Mouse (Mus musculus) monocyte, adult 2 months (primary cell): Measurements from ENCODE around the gene Nol9.
A peak's percentile ranks its signal among the peaks of the same experiment; 100 is the strongest.

ENCODE experiments used
- DNase-seq, 2 experiments: peaks; one replicate each; pipeline ENCODE4 v3.0.0; 2022; ENCODE audit warnings: low spot score in 2 of 2, low read depth in 1 of 2

Nol9 gene

DNA sequence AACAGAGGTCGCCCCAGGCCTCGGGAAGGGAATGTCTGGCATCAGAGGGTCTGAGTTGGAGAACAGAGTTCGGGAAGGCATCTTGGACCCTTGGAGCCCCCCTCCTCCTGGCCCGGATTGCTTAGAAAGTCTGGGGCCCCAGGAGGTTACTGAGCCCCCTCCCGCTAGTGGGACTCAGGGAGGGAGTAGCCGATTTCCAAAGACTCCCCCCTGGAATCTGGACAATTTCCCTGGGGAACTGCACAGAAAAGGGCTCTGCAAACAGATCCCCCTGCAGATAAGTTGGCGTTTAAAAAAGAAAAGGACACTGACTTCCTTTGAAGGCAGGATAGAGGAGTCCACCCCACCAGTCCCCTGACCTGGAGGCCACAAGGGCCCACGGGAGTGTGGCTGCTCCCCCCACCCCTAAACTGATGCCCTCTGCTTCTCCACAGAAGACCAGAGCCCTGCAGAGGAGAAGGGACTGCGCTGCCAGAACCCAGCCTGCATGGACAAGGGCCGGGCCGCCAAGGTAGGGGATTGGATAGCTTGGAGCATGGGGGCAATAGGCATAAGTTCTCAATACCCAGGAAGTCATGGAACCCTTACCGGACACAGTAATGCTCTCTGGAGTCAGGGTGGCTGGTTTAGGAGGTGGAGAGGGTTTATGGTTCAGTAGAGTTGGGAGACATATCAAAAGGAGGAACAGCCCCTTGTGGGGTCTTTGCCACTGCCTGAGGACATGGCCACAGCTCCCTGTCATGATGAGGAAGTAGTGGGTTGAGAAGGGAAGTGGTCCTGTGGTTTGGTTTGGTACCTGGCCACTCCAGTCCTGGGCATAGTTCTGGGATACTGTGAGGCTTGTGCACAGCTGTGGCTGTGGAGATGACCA lies 48.3 kb downstream of the Nol9 start:
- no peak for DNase-seq

DNA sequence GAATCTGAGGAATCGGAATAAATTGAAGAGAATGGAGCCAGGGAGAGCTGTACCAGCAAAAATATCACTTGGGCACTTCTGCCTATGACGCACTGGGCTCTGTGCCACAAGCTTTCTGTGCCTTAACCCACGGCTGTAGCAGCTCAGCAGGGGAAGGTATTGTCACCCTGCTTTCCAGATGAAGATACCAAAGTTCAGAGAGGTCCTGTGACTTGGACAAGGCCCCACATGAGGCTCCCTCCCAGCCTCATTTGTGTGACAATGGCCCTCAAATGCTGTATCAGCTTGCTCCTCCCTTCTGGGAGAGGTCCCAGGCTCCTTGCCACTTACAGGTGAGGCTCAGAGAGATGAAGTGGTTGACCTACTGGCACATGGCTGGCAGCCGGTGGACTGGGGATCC lies 49.0 kb downstream of the Nol9 start:
- no peak for DNase-seq

DNA sequence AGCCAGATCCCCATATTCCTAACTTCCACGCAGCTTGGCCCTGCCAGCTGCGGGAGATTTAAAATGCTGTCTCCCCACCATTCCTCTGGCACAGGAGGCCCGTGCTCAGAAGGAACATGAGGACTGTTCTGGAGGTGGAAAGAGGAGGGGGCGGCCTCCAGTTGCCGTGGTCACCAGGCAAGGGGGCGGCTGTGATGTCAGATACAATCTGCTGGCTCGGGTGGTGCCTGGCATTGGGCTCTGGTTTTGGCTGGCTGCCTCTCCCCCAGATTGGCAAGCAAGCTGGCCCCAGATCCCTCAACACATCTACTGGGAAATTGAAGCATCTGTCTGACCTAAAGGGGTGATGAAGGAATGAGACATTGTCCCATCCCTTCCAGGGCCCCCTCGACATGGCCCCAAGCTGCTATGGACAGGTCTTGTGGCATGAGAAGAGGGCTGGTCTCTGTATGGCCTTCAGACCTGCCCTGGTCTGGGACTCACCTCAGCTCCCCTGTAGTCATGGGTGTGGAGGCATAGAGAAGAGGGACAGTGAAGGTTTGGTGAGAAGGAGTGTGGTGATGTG lies 49.5 kb downstream of the Nol9 start:
- no peak for DNase-seq

DNA sequence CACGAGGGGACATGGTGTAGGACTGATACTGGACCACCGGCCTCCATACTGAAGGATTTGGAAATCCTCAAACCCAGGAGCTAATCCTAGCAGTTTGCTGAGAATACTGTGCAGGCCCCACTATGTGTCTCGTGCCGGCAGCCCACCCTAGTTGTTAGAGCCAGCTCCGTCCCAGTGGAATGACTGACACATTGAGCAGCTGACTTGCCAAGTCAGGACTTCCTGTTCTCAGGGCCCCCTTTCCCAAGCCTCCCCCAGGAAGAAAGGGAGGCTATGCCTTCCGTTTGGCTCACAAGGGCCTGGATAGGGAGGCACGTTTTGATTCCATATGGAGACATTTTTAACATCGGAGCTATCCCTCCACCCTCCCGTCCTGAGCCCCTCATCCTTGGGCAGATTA lies 51.1 kb downstream of the Nol9 start:
- no peak for DNase-seq

DNA sequence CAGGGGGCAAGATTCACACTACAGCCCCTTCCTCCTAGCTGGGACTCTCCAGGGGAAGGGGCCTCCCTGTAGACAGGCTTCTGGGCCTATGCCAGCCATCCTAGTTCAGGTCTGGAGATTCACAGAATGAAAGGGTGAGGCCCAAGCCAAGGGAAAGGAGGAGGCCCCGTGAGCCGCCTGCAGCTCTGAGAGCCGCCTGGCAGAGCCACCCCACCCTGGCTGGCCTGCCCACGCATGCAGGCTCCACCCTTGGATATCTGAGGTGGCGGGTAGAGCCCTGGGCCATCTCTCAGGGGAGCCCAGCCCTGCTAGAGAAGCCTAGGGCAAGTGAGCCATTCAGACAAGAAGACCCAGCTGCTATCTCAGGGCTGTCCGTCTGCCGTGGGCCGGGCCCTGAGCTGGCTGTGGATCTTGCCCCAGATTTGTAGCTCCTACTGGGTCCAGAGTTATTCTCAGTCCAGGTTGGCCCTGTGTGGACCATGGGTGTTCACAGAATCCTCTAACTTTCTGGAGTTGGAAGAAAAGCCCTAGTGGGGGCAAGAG lies 53.7 kb downstream of the Nol9 start:
- no peak for DNase-seq

DNA sequence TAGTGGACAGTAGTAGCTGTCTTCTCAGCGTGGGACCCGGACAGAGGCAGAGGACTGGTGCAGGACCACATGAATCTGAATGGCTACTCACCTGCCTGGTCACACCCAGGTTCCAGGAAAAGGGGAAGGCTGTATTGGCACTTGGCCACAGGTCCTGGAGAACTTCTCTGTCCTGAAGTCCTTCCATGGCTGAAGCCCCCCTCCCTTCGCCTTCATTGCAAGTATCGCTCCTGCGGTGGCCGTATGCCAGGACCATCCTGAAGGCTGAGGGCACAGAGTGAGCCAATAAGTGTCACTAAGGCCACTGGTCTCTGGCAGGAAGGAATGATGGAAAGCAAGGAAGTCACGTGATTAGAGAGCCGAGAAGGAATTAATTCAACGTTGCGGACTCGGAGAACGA lies 55.1 kb downstream of the Nol9 start:
- DNase-seq = no peak

DNA sequence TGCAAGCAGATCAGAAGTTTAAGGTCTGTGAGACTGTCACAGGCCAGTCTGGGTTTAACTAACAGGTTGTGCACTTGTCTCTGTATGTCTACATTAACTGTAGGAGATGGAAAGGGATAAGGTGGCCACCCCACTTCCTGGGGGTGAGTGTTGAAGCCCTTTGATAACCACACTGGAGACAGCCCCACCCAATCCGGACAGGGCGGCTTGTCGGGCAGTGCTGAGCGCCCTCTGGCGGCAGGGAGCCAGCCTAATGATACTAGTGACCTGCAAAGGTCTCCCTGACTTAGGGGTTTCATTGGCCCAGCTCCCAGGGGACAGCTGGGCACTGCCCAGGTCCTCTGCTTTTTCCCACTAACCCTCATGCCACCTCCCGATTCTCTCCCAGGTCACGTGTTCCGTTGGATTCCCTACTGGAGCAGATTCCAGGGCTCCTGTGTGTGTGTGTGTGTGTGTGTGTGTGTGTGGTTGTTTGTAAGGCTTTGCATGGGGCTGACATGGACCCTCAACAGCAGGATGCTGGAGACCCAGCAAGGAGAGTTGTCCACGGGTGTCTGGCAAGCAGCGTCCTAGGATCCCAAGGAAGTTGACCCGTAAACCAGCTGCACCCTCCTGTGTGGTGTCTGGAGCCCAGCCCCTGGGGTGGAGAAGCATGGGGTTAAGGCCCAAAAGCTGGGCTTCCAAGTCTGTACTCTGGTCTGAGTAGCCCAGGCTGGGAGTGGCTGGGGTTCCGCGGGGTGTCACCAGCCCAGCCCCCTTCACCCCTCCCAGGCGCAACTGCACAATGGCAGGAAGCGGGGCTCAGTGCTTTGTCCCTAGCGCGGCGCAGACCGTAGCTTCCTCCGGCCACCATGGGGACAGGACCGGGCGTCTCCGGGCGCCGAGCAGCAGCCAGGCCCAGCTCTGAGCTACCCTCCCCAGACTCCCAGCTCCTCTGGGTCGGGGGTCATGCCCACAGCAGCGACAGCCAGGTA lies 57.1 kb downstream of the Nol9 start:
- peak; percentile 45 to 61 for DNase-seq

DNA sequence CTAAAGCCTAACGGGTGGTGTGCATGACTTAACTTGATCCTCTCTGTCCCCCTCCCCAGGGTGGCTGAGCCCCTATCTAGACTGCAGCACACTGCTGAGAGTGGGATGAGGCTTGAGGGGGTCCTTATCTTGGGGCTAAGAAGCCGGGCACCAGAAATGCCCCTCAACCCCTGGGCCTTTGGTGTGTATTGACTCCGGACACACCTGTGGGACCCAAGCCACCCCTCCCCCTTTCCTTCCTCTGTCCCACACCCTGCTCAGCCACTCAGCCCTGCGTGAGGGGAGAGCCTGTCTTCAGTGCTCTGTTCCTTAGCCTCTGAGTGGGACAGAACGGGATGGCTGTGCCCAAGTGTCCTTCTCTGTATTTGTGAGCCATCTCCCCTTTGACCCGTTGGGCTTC lies 57.8 kb downstream of the Nol9 start:
- DNase-seq = no peak

DNA sequence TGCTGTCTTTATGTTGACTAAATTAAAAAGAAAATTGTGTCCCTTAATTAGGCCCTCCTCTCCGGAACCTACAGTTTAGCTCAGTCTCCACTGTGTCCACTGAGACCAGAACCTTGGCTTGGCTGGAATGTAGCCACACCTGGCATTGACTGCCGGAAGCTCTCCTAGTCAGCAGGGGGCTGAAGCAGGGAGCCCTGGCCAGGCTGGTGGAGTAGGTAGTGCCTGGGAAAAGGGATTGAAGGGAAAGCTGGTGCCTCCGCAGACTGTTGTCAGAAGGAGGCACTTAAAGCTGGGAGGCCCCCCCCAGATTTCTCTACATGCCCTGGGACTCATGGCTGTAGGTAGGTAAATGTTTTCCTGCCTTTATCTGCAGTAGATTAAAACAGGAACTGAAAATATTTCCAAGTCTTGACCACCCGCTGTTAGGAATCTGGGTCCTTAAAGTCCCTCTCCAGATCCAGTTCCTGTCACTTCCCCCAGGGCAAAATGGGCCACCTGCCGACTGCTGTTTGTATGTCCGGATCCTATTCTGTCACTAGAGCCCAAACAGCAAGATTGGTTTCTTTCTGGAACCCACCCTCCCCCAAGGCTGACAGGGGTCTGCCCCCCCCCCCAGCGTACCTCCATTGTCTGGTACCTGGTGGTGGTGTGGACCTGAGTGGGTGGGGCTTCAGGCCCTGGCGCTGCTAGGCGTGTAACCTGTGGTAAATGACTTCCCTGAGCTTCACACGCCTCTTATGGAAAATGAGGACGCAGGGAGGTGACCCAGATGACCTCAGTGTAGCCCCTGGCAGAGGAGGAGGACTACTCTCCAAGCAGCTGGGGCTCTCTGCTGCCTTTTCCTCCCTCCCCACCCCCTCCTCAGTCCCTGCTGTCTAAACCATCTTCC lies 59.0 kb downstream of the Nol9 start:
- DNase-seq = no peak

DNA sequence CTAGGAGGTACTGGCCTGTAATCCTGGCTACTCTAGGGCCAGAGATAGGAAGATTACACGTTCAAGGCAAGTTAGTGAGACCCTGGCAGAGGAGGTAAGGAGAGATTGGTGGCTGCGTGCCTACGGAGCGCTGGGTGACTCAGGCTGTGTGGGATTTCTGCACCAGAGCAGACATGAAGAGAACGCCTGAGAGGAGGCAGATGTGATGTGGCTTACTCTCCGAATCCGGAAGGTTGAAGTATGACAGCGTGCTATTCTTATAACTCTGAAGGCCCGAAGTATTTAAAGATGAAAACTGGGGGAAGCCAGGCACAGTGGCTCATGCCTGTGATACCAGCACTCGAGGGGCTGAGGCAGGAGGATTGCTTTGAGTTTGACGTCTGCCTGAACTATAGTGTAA lies 61.4 kb downstream of the Nol9 start:
- DNase-seq = no peak

DNA sequence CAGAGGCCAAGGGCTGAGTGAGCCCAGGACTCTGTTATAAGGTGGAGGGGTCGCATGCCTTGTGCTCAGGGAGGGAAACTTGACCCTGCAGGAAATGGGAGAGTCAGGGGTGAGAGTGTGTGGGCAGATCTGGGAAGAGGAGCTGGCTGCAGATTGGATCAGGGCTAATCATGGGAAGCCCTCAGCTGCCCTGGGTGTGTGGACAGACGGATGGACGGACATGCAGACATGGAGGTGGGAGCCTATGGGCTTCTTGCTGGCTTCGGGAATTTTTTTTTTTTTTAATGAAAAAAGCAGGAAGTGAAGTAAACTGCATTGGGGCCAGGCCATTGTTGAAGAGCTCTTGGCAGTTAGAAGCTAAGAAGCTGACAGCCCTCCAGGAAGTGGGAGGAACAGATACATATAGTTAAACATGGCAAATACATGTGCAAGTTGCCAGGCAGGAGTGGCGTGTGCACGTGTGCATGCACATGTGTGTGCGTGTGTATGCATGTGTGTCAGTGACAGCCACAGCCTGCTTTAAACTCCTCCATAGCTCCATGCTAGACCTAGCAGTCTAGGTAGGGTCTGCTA lies 62.0 kb downstream of the Nol9 start:
- DNase-seq = no peak

DNA sequence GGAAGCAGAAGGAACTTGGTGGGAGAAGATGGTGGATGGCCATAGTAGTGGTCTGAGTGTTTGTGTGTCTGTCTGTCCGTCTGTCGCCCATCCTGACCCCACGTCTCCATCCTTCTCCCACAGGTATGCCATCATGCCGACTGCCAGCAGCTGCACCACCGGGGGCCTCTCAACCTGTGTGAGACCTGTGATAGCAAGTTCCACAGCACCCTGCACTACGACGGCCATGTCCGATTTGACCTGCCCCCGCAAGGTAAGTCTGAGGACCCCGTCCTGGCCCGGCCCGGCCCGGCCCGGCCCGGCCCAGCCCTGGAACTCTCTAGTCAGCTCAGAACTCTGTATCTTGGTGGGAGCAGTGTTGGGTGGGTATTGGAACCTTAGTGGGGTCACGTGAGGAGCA lies 62.8 kb downstream of the Nol9 start:
- no peak for DNase-seq

DNA sequence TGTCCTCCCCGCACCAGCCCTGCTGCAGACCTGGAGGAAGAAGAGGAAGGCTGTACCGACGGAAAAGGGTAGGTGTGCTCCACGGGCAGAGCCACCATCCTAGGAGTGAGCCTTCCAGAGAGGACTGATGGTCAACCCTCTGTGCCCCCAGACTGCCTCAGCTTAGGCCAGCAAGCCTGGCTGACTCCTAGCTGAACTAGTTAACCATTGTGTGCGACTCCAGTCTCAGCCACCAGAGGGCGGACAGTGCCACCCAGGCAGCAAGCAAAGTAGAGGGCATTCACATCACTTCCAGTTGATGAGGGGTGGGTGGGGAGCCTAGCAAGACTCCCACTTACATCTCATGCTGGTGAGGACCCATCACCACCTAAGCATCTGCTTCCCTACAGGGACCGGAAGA lies 63.9 kb downstream of the Nol9 start:
- peak in 1 of 2 experiments; percentile 51 for DNase-seq

DNA sequence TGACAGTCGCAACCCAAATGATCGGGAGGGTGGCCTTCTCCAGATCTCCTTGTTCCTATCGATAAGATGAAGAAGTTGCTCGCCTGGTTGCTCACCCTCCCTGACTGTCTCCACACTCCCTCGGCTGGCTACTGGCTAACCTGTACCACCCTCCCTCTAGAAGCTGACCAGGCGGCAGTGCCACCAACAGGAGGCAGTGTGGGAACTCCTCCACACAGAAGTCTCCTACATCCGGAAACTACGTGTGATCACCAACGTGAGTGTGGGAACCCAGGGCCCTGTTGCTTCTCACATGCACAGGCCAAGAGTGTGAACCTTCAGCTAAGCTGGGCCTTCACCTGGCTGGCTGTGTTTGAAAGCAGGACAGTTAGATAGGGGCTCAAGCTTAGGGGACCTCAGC lies 67.6 kb downstream of the Nol9 start:
- DNase-seq = no peak

DNA sequence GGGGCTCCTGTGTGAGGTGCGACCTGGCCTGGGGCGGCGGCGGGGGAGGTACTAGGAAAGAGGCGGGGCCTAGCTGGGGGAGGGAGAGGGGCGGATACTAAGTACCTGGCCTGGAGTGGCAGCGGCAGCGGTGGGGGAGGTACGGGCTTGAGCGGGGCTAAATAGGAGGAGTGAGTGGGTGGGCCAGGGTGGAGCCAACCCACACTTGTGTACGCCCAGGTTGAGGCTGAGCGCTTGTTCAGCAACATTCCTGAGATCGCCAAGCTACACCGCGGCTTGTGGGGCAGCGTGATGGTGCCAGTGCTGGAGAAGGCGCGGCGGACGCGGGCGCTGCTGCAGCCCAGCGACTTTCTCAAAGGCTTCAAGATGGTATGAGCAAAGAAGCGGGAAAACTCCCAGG lies 68.4 kb downstream of the Nol9 start:
- DNase-seq = no peak

DNA sequence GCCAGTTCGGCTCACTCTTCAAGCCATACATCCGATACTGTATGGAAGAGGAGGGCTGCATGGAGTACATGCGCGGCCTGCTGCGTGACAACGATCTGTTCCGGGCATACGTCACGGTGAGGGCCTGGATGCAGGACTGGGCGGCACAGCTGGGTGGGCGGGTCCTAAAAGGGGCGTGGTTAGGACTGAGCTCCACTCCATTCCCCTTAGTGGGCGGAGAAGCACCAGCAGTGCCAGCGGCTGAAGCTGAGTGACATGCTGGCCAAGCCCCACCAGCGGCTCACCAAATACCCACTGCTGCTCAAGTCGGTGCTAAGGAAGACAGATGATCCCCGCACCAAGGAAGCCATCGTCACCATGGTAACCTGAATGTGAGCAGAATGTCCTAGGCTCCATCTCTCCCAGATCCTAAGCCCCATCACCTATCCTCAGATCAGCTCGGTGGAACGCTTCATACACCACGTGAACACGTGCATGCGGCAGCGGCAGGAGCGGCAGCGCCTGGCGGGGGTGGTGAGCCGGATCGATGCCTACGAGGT lies 68.9 kb downstream of the Nol9 start:
- no peak for DNase-seq

DNA sequence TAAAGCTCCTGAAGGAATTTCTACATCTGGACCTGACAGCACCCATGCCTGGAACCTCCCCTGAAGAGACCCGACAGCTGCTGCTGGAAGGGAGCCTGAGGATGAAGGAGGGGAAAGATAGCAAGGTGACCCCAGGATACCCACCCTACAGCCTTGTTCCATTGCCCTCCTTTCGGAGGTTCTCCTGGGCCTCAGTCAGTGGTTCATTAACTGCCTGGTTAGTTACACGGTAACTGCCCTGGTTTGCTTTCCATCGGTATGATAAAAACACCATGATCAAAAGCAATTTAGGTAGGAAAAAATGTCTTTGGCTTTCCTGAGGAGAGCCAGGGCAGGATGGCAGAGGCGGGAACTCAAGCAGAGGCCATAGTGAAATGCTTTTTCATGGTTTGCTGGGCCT lies 69.6 kb downstream of the Nol9 start:
- DNase-seq = no peak

DNA sequence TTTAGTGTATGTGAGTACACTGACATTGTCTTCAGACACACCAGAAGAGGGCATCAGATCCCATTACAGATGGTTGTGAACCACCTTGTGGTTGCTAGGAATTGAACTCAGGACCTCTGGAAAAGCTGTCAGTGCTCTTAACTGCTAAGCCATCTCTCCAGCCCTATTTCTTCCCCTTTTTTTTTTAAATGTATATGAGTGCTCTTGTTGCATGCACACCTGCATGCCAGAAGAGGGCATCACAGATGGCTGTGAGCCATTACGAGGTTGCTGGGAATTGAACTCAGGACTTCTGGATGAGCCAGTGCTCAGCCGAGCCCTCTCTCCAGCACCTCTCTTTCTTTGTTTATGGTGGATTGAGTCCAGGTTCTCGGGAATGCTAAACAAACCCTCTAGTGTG lies 70.4 kb downstream of the Nol9 start:
- no peak for DNase-seq

DNA sequence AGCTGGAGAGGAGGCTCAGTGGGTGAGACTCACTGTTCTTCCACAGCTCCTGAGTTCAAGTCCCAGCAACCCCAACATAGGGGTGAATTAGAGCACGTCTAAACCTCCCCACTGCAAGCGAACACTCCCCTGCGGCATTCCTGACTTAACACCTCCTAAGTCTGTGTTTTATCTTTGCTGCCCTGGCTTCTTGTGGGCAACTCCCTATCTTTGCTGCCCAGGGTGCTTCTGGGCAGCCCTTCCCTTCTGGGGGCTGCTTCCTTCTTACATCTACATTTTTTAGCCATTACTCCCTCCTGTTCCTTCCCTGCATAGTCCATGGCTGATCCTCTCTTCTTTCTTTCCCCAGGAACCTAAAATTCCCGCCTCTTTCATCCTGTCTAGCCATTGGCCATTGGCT lies 71.6 kb downstream of the Nol9 start:
- no peak for DNase-seq
